Mouse (Mus musculus): ENCODE results near the gene Pnmal2. TPM values are rescaled to one million over a fixed set of nuclear protein-coding genes. Genes with fewer than 3 reads are reported as not detected.

Pnmal2 gene
- total RNA-seq (2023) = not detected

GRCm38 (mm10) chr7:16944061-16944807, at the start of gene Pnmal2:
Gene Pnmal2, plus strand, starts transcription at chr7:16944682.

GRCm38 (mm10) chr7:16906281-16906680, 38.2 kb upstream of the Pnmal2 start, which contains the start of gene Ptgir:
Gene Ptgir, plus strand, starts transcription at chr7:16906490.

GRCm38 (mm10) chr7:16924037-16924834, 20.2 kb upstream of the Pnmal2 start, which contains the start of gene Calm3:
Gene Calm3, minus strand, starts transcription at chr7:16924114.

DNA sequence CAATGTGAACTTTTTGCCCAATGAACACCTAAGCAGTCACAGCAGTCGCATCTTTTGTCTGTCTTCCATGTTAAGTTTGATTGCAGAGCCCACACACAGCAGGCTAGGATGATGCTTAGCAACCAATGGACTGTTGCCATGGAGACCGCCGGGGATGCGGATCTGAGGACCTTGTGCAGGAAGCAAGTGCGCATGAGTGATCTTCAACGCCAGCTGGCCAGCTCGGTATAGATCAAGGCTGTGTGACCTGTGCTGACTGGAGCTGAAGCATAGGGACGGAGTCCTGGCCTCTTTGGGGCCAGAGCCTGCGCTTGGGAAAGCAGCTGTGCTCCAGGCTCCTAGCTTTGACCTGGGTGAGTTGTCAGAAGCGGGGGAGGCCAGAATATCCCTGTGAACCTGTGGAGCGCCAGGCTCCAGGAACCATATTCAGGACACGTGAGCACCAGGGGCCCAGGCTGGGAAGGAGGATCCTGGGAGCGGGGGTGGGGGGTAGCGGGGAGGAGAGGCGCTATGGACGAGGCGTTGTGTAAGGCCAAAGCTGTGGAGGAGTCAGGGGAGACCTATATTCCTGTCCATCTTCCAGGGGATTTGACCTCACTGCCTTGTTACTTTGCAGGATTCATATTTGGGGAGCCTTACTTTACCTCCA, 15.2 kb downstream of the Pnmal2 start, which contains the start of gene Pnmal1:
Gene Pnmal1 (plus strand): TSS at position 141 of the 649 bp plus-strand sequence.

GRCm38 (mm10) chr7:16982859-16983568, 38.5 kb downstream of the Pnmal2 start, which contains the start of gene Gm42372:
Gene Gm42372, plus strand, starts transcription at chr7:16983086.

DNA sequence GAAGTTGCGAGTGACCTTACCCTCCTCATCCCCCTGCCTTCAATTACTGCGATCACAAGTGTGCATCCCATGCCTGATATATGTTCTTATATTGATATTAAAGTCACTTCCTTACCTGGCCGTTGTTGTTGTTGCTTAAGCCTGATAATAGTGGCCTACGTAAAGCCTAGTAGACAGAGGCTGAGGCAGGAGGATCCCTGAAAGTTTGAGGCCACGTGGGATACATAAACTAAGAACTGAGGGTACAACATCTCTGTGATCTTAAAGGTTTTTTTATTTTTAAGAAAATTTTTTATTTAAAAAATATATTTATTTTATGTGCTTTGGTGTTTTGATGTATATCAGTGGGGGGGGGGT, 47.9 kb downstream of the Pnmal2 start, which contains the start of gene Ccdc8:
Gene Ccdc8 (plus strand): TSS at position 258 of the 357 bp plus-strand sequence.

Other genes with a start within 250 kb of the Pnmal2 start
- gene Ceacam9, start 222.8 kb upstream of the Pnmal2 start, total RNA-seq (2023) = not detected
- gene Ap2s1, start 206.3 kb upstream of the Pnmal2 start, total RNA-seq (2023) = 10 to 100 TPM; 72.7 to 84.2 TPM
- gene Slc1a5, start 163.3 kb upstream of the Pnmal2 start, total RNA-seq (2023) = 100 to 1,000 TPM; 185 to 202 TPM
- gene Strn4, start 128.8 kb upstream of the Pnmal2 start, total RNA-seq (2023) = 100 to 1,000 TPM; 139 to 176 TPM
- gene Fkrp, start 128.0 kb upstream of the Pnmal2 start, total RNA-seq (2023) = 10 to 100 TPM; 26.3 to 29.3 TPM
- gene Prkd2, start 101.8 kb upstream of the Pnmal2 start, total RNA-seq (2023) = 100 to 1,000 TPM; 277 to 288 TPM
- gene Dact3, start 69.4 kb upstream of the Pnmal2 start, total RNA-seq (2023) = under 1 TPM; 0.23 to 0.59 TPM
- gene Gng8, start 52.9 kb upstream of the Pnmal2 start, total RNA-seq (2023) = not detected
- not detected for gene Ptgir, start 38.2 kb upstream of the Pnmal2 start, total RNA-seq (2023)
- 100 to 1,000 TPM; 125 to 130 TPM for gene Calm3, start 20.6 kb upstream of the Pnmal2 start, total RNA-seq (2023)
- gene Pnmal1, start 15.0 kb downstream of the Pnmal2 start, total RNA-seq (2023) = not detected
- under 1 TPM; 0.18 to 0.29 TPM for gene Gm42372, start 38.4 kb downstream of the Pnmal2 start, total RNA-seq (2023)
- not detected for gene Ccdc8, start 48.0 kb downstream of the Pnmal2 start, total RNA-seq (2023)
- 100 to 1,000 TPM; 164 to 166 TPM for gene Ppp5c, start 83.2 kb downstream of the Pnmal2 start, total RNA-seq (2023)
- gene Hif3a, start 117.7 kb downstream of the Pnmal2 start, total RNA-seq (2023) = 1 to 10 TPM; 1.9 to 2.0 TPM
- under 1 TPM in 1 of 2 experiments, not detected in 1; 0.12 TPM for gene Psg16, start 129.4 kb downstream of the Pnmal2 start, total RNA-seq (2023)
- not detected for gene Ceacam3, start 205.6 kb downstream of the Pnmal2 start, total RNA-seq (2023)